Mouse (Mus musculus) macrophage (primary cell): ENCODE measurements around the gene Htra3. TPM values are rescaled to one million over a fixed set of nuclear protein-coding genes. Genes with fewer than 3 reads are reported as not detected.

ENCODE experiments used
- H3K27ac ChIP-seq: fragments of 350-480 bp; formaldehyde crosslinking; 2 replicates; pipeline ENCODE4 v1.9.0; 2021
- H3K36me3 ChIP-seq: fragments of 350-480 bp; formaldehyde crosslinking; 2 replicates; pipeline ENCODE4 v1.9.0; 2021; ENCODE audit errors: inconsistent target
- H3K4me3 ChIP-seq: fragments of 350-480 bp; formaldehyde crosslinking; 2 replicates; pipeline ENCODE4 v1.9.0; 2021; ENCODE audit errors: inconsistent target
- H3K79me2 ChIP-seq: fragments of 350-480 bp; formaldehyde crosslinking; 2 replicates; pipeline ENCODE4 v1.9.0; 2021; ENCODE audit errors: inconsistent target
- WGBS: methylation state at CpG from one replicate; pipeline ENCODE4 v1.1.7; 2026; ENCODE audit warnings: inconsistent platforms; ENCODE audit not compliant: missing documents; 5-methylcytosine and 5-hydroxymethylcytosine counted together
- polyA plus RNA-seq: library from polyadenylated mRNA; stranded (reverse); fragments of 250-400 nt; gene quantifications from 3 replicates; pipeline ENCODE4 v1.2.4, GENCODE M21; 2018; ENCODE audit warnings: inconsistent platforms

Gene Htra3
- polyA plus RNA-seq, 1 experiment from 2014 or later = 0.36 TPM

DNA sequence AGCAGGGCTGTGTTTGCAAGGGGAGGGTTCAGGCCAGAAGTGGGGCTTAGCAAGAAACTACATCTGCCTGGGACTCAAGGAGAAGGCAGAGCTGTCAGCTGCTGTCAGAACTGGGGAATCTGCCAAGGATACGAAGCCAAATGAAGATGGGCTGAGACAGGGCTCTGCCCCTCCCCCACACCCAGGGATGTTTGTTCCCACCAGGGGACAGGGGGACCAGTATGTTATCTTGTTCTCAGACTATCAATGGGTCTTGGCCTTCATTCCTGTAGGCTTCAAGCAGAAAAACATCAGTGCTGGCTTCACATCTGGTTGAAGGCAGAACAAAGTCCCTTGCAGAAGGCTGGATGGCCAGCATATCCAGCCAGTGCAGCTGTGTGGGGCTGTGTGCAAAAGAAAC is 50.9 kb downstream of the Htra3 start:
- no peak overlapping the region for H3K4me3 ChIP-seq
- no peaks in the 10 kb centered on the region for H3K79me2 ChIP-seq
- H3K36me3 ChIP-seq = no peaks in the 10 kb centered on the region
- no peak overlapping the region for H3K27ac ChIP-seq
- WGBS = 90% methylated on average over 1 of the region's 1 CpGs

DNA sequence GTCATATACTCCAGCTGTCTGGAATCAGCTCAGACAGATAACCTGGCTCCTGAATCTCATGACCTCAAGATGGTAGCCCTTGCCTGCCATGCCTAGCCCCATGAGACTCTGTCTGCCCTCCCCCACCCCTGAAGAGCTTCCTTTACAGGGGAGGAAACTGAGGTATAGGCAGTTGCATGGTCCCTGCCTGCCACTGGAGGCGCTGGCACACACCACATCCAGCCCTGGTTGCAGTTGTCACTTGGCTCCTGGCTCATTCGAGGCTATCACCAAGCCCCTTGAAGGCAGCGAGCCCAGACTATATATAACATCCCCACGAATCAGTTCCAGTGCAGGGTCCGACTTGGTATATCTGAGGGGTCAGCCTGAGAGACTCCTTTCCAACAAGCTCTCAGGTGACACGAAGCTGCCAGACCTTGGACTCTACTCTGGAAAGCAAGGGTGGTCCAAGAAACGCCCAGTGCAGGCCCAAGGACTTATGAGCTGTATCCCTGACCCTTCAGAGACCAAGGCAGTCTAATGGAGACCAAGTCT is 52.2 kb downstream of the Htra3 start:
- no peaks in the 10 kb centered on the region for H3K79me2 ChIP-seq
- H3K27ac ChIP-seq = no peak overlapping the region
- WGBS = 71% methylated on average over 7 of the region's 7 CpGs
- H3K36me3 ChIP-seq = no peaks in the 10 kb centered on the region
- H3K4me3 ChIP-seq = no peak overlapping the region

DNA sequence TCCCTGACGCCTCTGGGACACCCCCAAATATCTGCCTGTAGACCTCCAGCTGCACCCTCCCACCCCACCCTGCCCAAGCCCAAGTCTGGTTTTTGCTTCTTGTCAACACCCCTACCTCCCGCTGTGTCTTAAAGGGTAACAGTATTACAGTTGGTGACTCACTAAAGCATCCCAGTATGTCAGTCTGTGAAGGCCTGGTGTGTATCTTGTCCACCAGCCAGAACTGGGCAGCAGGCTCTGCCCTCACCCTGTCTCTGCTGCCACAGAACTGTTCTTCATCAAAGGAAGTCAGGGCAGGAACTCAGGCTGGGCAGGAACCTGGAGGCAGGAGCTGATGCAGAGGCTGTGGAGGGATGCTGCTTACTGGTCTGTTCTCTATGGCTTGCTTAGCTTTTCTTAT is 53.2 kb downstream of the Htra3 start:
- Histone ChIP-seq H3K79me2 (no peaks in the 10 kb centered on the region), H3K27ac (no peak overlapping the region), H3K36me3 (no peaks in the 10 kb centered on the region), H3K4me3 (no peak overlapping the region)
- WGBS = 90% methylated on average over 2 of the region's 2 CpGs

DNA sequence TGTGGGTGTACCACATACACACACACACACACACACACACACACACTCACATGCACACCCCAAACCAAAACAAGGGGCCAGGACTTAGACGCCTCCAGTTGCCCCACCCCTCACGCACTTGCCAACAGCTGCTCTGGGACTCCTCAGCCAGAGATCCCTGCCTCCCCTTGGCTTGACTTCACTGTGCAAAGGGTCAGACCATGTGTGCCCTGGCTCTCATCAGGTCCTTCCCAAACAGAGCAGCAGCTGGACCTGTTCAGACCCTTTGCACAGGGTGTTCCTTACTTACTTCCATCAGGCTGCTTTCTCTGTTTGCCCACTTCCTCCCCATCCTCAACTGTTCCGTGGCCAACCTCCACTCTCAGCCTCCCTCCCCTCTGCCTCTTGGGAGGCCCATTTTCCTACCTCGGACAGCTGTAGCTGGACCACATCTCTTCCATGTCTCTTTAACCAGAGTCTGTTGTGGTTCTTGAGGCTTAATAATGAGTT is 54.8 kb downstream of the Htra3 start:
- H3K4me3 ChIP-seq = no peak overlapping the region
- H3K27ac ChIP-seq = no peak overlapping the region
- 47% methylated on average over 4 of the region's 4 CpGs for WGBS
- no peaks in the 10 kb centered on the region for H3K36me3 ChIP-seq
- no peaks in the 10 kb centered on the region for H3K79me2 ChIP-seq

DNA sequence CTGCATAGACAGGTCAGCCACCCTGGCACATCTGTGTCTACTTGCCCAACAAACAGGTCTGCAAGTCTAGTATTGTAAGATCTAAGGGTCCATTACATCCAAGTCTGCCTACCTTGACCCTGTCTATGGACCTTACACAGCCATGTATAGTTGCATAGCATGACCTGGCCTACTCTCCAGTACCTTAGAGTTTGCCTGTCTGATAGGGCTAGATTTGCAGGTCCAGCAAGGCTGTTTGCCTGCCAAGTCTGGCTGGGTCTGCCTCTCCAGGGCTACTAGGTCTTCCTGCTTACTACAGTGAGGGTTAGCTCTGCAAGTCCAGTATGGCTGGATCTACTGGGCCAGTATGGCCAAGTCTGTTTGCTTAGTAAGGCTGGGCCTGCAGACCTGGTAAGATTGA is 55.8 kb downstream of the Htra3 start:
- Histone ChIP-seq H3K79me2 (no peaks in the 10 kb centered on the region), H3K4me3 (no peak overlapping the region), H3K36me3 (no peaks in the 10 kb centered on the region), H3K27ac (no peak overlapping the region)

DNA sequence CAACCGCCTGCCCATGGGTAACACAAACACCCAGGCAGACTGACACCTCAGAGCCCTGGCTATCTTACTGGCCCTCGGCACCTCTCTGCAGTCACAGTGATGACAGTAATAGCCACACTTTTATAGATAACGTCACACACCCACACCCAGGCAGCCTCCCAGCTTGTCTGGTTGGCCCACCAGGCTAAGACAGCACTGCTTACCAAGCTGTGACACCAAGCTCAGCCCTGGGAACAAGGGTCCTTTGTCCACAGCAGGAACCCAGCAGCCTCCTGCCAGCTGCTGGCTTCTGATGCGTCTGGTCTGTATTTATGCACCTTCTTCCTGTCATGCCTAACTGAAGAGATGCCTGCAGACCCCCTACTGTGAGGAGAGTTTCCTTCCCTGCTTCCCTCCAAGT is 58.5 kb downstream of the Htra3 start:
- no peak overlapping the region for H3K27ac ChIP-seq
- no peaks in the 10 kb centered on the region for H3K36me3 ChIP-seq
- no peak overlapping the region for H3K4me3 ChIP-seq
- H3K79me2 ChIP-seq = no peaks in the 10 kb centered on the region
- 71% methylated on average over 4 of the region's 4 CpGs for WGBS

DNA sequence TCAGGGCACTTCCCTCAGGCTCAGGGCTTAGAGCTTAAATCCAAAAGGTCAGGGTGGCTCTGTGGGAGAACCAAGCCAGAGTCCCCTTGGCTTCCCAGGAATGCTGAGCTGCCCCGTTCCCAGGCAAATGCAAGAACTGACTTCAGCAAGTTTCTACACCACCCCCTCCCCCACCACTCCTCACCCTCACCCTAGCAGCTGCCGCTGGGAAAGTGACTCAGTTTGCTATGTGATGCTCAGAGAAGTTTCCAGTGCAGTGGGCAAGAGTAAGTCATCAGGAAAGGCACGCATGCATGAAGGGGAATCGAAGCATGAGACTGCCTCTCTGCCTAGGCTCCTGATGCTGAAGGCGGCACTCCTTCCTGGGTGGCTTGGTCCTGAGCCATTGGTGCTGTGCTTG is 62.6 kb downstream of the Htra3 start:
- 90% methylated on average over 5 of the region's 5 CpGs for WGBS
- Histone ChIP-seq H3K27ac (no peak overlapping the region), H3K36me3 (peaks cover 21% of the 10 kb centered on the region; the same call in 1 of the 2 replicates), H3K4me3 (no peak overlapping the region), H3K79me2 (no peaks in the 10 kb centered on the region)

DNA sequence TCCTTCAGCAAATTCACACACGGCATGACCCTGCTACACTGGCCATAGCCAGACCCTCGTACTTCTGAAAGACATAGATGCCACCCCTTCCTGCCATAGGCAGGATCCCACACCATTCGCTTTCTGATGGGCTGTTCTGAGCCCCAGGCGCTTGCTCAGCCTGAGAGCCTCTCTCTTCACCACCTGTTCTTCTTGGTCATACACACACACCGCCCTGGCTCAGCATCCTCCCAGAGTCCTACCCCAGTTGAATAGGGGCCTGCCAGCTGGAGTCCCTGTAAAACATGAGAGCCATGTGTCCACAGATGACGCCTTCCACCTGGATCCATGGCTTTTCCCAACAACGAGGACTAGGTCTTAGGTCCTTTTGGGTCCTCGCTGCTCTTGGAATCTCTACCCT is 66.9 kb downstream of the Htra3 start:
- Histone ChIP-seq H3K79me2 (no peaks in the 10 kb centered on the region), H3K36me3 (peaks cover 63% of the 10 kb centered on the region), H3K27ac (no peak overlapping the region), H3K4me3 (no peak overlapping the region)
- WGBS = 97% methylated on average over 8 of the region's 8 CpGs

DNA sequence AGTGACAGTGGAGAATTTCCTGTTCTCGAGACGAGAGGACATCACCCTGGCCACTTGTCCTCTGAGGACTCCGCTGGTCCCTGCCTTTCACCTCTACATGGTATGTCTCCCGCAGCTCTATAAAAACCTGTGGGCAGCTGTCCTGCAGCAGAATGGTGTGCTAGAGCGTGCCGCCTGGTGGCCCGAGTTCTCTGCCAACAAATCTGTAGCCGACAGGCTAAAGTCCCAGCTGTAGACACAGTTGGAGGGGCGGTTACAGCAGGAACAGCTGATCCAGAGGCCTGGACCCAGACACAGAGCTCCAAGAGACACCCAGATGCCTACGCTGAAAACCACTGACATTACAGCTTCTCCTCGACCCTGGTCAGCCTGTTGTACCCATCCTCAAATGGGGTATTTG is 67.7 kb downstream of the Htra3 start:
- Histone ChIP-seq H3K4me3 (no peak overlapping the region), H3K27ac (no peak overlapping the region), H3K36me3 (peaks cover 71% of the 10 kb centered on the region), H3K79me2 (no peaks in the 10 kb centered on the region)
- 95% methylated on average over 11 of the region's 11 CpGs for WGBS

DNA sequence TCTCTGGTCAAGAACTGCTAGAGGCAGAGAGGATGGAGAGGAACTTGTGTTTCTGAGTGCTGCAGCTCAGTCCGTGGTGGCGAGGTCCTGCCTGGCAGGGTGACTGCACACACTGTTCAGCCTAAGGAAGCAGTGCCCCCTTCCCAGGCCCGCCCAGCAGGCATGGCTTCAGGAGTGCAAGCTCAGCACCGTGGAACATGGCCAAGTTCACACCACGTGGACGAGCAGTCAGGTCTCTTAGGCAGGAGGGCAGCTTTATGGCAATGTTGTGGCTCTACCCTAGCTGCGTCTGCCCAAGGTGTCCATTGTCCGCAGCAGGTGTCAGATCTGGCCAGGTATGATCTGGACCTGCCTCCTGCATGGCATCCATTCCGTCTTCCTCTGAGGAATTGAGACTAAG is 68.4 kb downstream of the Htra3 start:
- Histone ChIP-seq H3K79me2 (no peaks in the 10 kb centered on the region), H3K36me3 (peaks cover 78% of the 10 kb centered on the region), H3K4me3 (no peak overlapping the region), H3K27ac (no peak overlapping the region)
- WGBS = 89% methylated on average over 9 of the region's 9 CpGs

DNA sequence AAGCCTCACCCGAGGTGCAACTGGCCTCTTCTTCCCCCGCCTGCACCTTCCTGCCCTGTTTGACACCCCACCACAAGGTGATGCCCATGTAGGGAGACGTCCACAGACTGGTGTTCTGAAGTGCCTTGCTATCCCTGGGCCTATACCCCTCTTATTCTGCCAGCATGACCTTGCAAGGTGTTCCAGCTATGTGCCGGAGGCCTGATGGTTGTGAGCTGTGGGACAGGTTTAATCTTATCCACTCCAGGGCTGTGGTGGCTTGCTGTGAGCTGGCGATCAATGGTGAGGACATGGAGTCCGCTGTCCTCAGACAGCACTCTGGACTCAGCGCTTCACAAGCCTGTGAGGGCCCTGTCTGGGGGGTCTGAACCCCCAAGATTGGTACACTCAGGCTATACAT is 69.2 kb downstream of the Htra3 start:
- WGBS = 94% methylated on average over 6 of the region's 7 CpGs
- H3K4me3 ChIP-seq = no peak overlapping the region
- no peaks in the 10 kb centered on the region for H3K79me2 ChIP-seq
- H3K36me3 ChIP-seq = peaks cover 86% of the 10 kb centered on the region
- no peak overlapping the region for H3K27ac ChIP-seq

DNA sequence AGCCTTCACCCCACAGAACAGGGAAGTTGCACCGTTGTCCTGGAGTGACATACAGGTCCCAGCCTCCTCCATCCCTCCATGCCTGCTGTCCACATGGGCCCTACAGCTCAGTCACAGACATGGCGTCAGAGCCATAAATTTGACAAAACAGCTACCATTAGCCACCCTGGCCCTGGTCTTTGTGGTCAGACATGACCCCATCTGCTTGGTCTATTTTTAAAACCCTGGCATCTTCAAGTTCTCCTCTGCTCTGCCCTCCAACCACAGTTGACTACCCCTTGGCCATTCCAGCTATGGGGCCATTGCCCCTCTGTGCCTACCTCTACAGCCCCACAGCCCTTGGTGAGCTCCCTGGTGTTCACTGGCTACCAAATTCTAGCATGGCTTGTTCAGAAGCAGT is 69.6 kb downstream of the Htra3 start:
- Histone ChIP-seq H3K4me3 (no peak overlapping the region), H3K27ac (no peak overlapping the region), H3K79me2 (no peaks in the 10 kb centered on the region), H3K36me3 (peaks cover 90% of the 10 kb centered on the region)
- WGBS = 70% methylated on average over 2 of the region's 2 CpGs

DNA sequence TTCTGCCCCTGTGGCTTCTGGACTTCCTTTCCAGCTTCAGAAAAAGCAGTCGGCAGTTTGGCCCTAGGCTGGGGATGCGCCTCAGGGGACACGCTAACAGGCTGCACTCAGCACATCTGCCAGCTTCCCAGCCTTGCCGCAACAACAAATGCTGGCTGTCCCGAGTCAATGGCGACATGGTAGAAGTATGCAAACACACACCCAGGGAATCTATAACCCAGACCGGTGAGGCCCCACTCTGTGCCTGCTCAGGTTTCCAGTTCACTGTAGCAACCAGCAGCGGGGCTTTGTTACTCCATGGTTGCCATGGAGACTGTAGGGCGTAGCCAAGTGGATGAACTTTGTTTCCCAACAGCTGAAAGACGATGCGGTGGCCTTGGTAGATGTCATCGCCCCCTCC is 70.2 kb downstream of the Htra3 start:
- 88% methylated on average over 8 of the region's 12 CpGs for WGBS
- no peaks in the 10 kb centered on the region for H3K79me2 ChIP-seq
- peaks cover 92% of the 10 kb centered on the region for H3K36me3 ChIP-seq
- no peak overlapping the region for H3K27ac ChIP-seq
- H3K4me3 ChIP-seq = no peak overlapping the region

DNA sequence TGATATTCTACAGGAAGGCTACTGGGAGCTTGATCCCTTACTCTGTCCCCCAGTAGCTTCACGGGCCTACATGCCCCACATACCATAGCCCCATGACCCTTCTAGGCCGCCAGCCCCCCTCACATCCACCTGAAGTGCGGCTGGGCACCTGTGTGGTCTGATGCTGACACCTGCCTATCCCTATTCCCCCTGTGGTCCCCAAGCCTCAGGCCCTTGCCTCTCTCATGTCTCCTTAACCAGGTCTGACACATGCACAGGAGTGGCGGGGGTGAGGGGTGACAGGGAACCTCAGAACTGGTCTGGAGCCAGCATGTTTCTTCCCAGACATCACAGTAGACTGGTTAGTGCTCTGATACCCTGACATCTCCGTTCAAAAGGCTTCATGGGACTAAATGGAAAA is 71.0 kb downstream of the Htra3 start:
- WGBS = 87% methylated on average over 5 of the region's 5 CpGs
- Histone ChIP-seq H3K79me2 (no peaks in the 10 kb centered on the region), H3K36me3 (peaks cover 89% of the 10 kb centered on the region), H3K27ac (no peak overlapping the region), H3K4me3 (no peak overlapping the region)

DNA sequence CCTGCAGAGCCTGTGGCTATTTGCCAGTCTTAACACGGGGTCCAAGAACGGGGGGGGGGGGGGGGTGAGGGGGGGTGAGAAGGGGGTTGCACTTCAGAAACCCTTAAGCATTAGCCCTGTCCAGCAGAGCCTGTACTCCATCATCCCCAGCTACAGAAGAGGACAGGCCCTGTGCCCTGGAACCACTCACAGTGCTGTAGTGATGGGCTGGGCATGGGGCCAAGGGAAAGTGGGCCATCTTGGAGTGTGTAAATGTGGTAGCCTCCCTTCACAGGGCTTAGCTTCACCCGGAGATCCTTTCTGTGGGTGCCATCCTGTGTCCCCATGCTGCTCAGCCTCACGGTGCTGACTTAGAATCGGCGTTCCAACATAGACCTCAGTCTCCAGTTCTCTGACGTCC is 71.8 kb downstream of the Htra3 start:
- peaks cover 93% of the 10 kb centered on the region for H3K36me3 ChIP-seq
- 92% methylated on average over 6 of the region's 7 CpGs for WGBS

DNA sequence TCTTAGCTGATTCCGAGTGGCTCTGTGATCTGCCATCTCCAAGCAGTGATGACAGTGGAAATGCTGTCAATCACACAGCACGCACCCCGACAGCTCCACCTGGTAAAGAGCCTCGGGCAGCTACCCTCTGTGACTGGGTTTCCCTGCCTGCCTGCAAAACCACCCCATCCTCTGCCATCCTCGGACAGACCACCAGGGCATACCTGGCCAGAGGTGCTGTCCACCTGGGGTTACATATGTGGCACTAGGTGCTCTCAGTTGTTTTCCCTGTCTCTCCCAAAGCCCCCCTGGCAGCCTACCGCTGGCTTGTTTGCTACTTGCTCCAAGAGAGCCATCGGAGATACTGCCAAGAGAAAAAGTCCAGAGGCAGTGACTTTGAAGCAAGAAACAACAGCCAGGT is 72.8 kb downstream of the Htra3 start:
- H3K79me2 ChIP-seq = no peaks in the 10 kb centered on the region
- WGBS = 95% methylated on average over 7 of the region's 7 CpGs
- H3K27ac ChIP-seq = no peak overlapping the region
- peaks cover 93% of the 10 kb centered on the region for H3K36me3 ChIP-seq
- no peak overlapping the region for H3K4me3 ChIP-seq

More for the DNA sequence above, 71.8 kb downstream of the Htra3 start:
- Histone ChIP-seq H3K4me3 (no peak overlapping the region), H3K27ac (no peak overlapping the region), H3K79me2 (no peaks in the 10 kb centered on the region)
